Mouse (Mus musculus) thymus, adult 2 months (tissue): ENCODE results near the gene Mgll. TPM values are rescaled to one million over a fixed set of nuclear protein-coding genes. Genes with fewer than 3 reads are reported as not detected.

Experiments used
- DNase-seq: peaks from one replicate; pipeline ENCODE4 v3.0.0; 2021
- H3K27ac ChIP-seq: fragments of 200-500 bp; 2 replicates; pipeline ENCODE4 v1.5.1; 2012; ENCODE audit warnings: low read length, control low read depth; ENCODE audit not compliant: control insufficient read depth, insufficient read depth
- H3K27me3 ChIP-seq: fragments of 200-500 bp; 2 replicates; pipeline ENCODE4 v1.6.1; 2012; ENCODE audit warnings: mild to moderate bottlenecking, low read length, moderate library complexity, mixed read lengths; ENCODE audit not compliant: control insufficient read depth, insufficient read depth
- H3K36me3 ChIP-seq: fragments of 200-500 bp; 2 replicates; pipeline ENCODE4 v1.6.1; 2012; ENCODE audit warnings: mild to moderate bottlenecking, low read length, moderate library complexity; ENCODE audit not compliant: control insufficient read depth, insufficient read depth
- H3K4me1 ChIP-seq: fragments of 200-500 bp; replicated peaks from 2 replicates; pipeline ENCODE4 v1.6.1; 2012; ENCODE audit warnings: low read length; ENCODE audit not compliant: control insufficient read depth, insufficient read depth
- H3K4me3 ChIP-seq: fragments of 200-500 bp; 2 replicates; pipeline ENCODE4 v1.5.1; 2012; ENCODE audit warnings: mild to moderate bottlenecking, low read length, control low read depth, moderate library complexity; ENCODE audit not compliant: control insufficient read depth, insufficient read depth
- CTCF ChIP-seq: fragments of 200-500 bp; IDR thresholded peaks from 2 replicates; pipeline ENCODE4 v1.5.1; 2012; ENCODE audit warnings: mild to moderate bottlenecking, control low read depth, low read length, moderate library complexity, borderline replicate concordance; ENCODE audit not compliant: control insufficient read depth, poor library complexity, insufficient read depth; ENCODE audit errors: extremely low read depth
- POLR2A ChIP-seq: fragments of 200-500 bp; IDR thresholded peaks from 2 replicates; pipeline ENCODE4 v1.6.1; 2012; ENCODE audit warnings: mild to moderate bottlenecking, low read length, control low read depth, moderate library complexity; ENCODE audit not compliant: control insufficient read depth, poor library complexity, insufficient read depth; ENCODE audit errors: extremely low read depth
- WGBS: fragments of 180-500 bp; shearing (Covaris S2); methylation state at CpG from one replicate; pipeline ENCODE4 v1.1.7; 2018; 5-methylcytosine and 5-hydroxymethylcytosine counted together
- polyA plus RNA-seq: library from polyadenylated mRNA; depleted of rRNA; stranded (reverse); fragments of >200 nt; gene quantifications from 2 replicates; pipeline ENCODE4 v1.2.3, GENCODE M21; 2012

Gene Mgll
- polyA plus RNA-seq, 1 experiment = 60.3 TPM

GRCm38 (mm10) chr6:88826965-88827364, 102.8 kb downstream of the Mgll start:
- TF ChIP-seq CTCF (no peak), POLR2A (no peak)
- H3K4me3 ChIP-seq = no peak overlapping the region
- H3K4me1 ChIP-seq = peaks cover 18% of the 10 kb centered on the region
- WGBS = 65% methylated on average over 3 of the region's 3 CpGs
- no peaks in the 10 kb centered on the region for H3K27me3 ChIP-seq
- H3K27ac ChIP-seq = no peak overlapping the region
- no peaks in the 10 kb centered on the region for H3K36me3 ChIP-seq
- DNase-seq = no peak

GRCm38 (mm10) chr6:88827395-88828205, 103.4 kb downstream of the Mgll start:
- no peak for TF ChIP-seq POLR2A
- no peak for TF ChIP-seq CTCF
- Histone ChIP-seq H3K4me3 (no peak overlapping the region), H3K27me3 (no peaks in the 10 kb centered on the region), H3K27ac (no peak overlapping the region), H3K36me3 (no peaks in the 10 kb centered on the region), H3K4me1 (peaks cover 22% of the 10 kb centered on the region)
- WGBS = 25% methylated on average over 13 of the region's 13 CpGs
- peak; percentile 42 for DNase-seq

GRCm38 (mm10) chr6:88828206-88829009, 104.2 kb downstream of the Mgll start:
- no peak overlapping the region for H3K4me3 ChIP-seq
- 60% methylated on average over 15 of the region's 15 CpGs for WGBS
- TF ChIP-seq POLR2A (no peak), CTCF (no peak)
- H3K4me1 ChIP-seq = peaks cover 24% of the 10 kb centered on the region
- H3K27me3 ChIP-seq = no peaks in the 10 kb centered on the region
- no peak for DNase-seq
- H3K27ac ChIP-seq = no peak overlapping the region
- no peaks in the 10 kb centered on the region for H3K36me3 ChIP-seq

- no peak overlapping the region for H3K27ac ChIP-seq
- DNase-seq = no peak
- peaks cover 35% of the 10 kb centered on the region for H3K4me1 ChIP-seq
- no peak overlapping the region for H3K4me3 ChIP-seq
- WGBS = 85% methylated on average over 4 of the region's 4 CpGs
- H3K27me3 ChIP-seq = no peaks in the 10 kb centered on the region
- H3K36me3 ChIP-seq = no peaks in the 10 kb centered on the region
- no peak for TF ChIP-seq POLR2A
- no peak for TF ChIP-seq CTCF
Observed at GRCm38 (mm10) chr6:88829579-88829978, 105.4 kb downstream of the Mgll start.

GRCm38 (mm10) chr6:88830112-88830702, 106.0 kb downstream of the Mgll start:
- Histone ChIP-seq H3K4me1 (peaks cover 40% of the 10 kb centered on the region), H3K36me3 (no peaks in the 10 kb centered on the region), H3K4me3 (no peak overlapping the region), H3K27ac (no peak overlapping the region), H3K27me3 (no peaks in the 10 kb centered on the region)
- WGBS = 93% methylated on average over 6 of the region's 6 CpGs
- DNase-seq = no peak
- TF ChIP-seq CTCF = no peak
- no peak for TF ChIP-seq POLR2A

GRCm38 (mm10) chr6:88831456-88831855, 107.2 kb downstream of the Mgll start:
- Histone ChIP-seq H3K4me3 (no peak overlapping the region), H3K36me3 (peaks cover 5% of the 10 kb centered on the region; the same call in 1 of the 2 replicates), H3K4me1 (peaks cover 47% of the 10 kb centered on the region), H3K27me3 (no peaks in the 10 kb centered on the region), H3K27ac (no peak overlapping the region)
- peak; percentile 47 for DNase-seq
- 41% methylated on average over 8 of the region's 8 CpGs for WGBS
- TF ChIP-seq CTCF (0 out of 2 replicates have a peak, but pooled peaks have one; percentile 45), POLR2A (no peak)
